Mouse (Mus musculus) CD4-positive, CD25-positive, alpha-beta regulatory T cell, adult 4 months (primary cell): ENCODE data around the gene Gm21188. TPM values are rescaled to one million over a fixed set of nuclear protein-coding genes. Genes with fewer than 3 reads are reported as not detected.
"Not testable (repeated sequence)": the region's sequence is repeated elsewhere in the genome, so short reads cannot be mapped to it uniquely, and the experiment has no call there.

Experiments used
- ATAC-seq: one replicate; pipeline ENCODE4 v1.8.0; 2017
- polyA plus RNA-seq, 2 experiments: library from polyadenylated mRNA; unstranded; fragments of 100-300 nt; shearing (Covaris generic); gene quantifications; one replicate each; pipeline ENCODE4 v1.2.1; 2017

Gene Gm21188
- polyA plus RNA-seq, 2 experiments from 2014 or later, result 0.24 TPM

- not testable (repeated sequence) for ATAC-seq
Measured at GRCm38 (mm10) chr13:120026373-120026772, 25.6 kb downstream of the Gm21188 start.

- not testable (repeated sequence) for ATAC-seq
Measured at GRCm38 (mm10) chr13:120025576-120025975, 26.4 kb downstream of the Gm21188 start.

- ATAC-seq, result not testable (repeated sequence)
Measured at GRCm38 (mm10) chr13:120025004-120025403, 27.0 kb downstream of the Gm21188 start.

- ATAC-seq, result not testable (repeated sequence)
Measured at GRCm38 (mm10) chr13:120024581-120024980, 27.4 kb downstream of the Gm21188 start.

GRCm38 (mm10) chr13:120021477-120021876 lies 30.5 kb downstream of the Gm21188 start:
- ATAC-seq, result not testable (repeated sequence)

GRCm38 (mm10) chr13:120015348-120016007 lies 36.5 kb downstream of the Gm21188 start:
- not testable (repeated sequence) for ATAC-seq

GRCm38 (mm10) chr13:120013962-120014361 lies 38.0 kb downstream of the Gm21188 start:
- not testable (repeated sequence) for ATAC-seq

- ATAC-seq, result not testable (repeated sequence)
Measured at GRCm38 (mm10) chr13:120013544-120013943, 38.5 kb downstream of the Gm21188 start.

GRCm38 (mm10) chr13:120010068-120010467 lies 41.9 kb downstream of the Gm21188 start:
- ATAC-seq, result not testable (repeated sequence)

GRCm38 (mm10) chr13:119999215-119999614 lies 52.8 kb downstream of the Gm21188 start:
- not testable (repeated sequence) for ATAC-seq

- ATAC-seq, result peak; percentile 79
Measured at GRCm38 (mm10) chr13:119998442-119999086, 53.4 kb downstream of the Gm21188 start.

GRCm38 (mm10) chr13:119991917-119992496 lies 60.0 kb downstream of the Gm21188 start:
- peak; percentile 74 for ATAC-seq

- peak; percentile 42 for ATAC-seq
Measured at GRCm38 (mm10) chr13:119991264-119991663, 60.7 kb downstream of the Gm21188 start.

Other genes starting within 250 kb of the Gm21188 start
- gene AF067063, start 222.0 kb downstream of the Gm21188 start, polyA plus RNA-seq, result not detected
- gene D13Ertd608e, start 216.2 kb downstream of the Gm21188 start, polyA plus RNA-seq, result not detected
- gene Tcstv1, start 157.4 kb downstream of the Gm21188 start, polyA plus RNA-seq, result not detected
- not detected for gene Gm21761, start 122.9 kb downstream of the Gm21188 start, polyA plus RNA-seq
- not detected for gene B020031M17Rik, start 101.4 kb downstream of the Gm21188 start, polyA plus RNA-seq
- not detected for gene Gm36079, start 25.2 kb downstream of the Gm21188 start, polyA plus RNA-seq
- gene Gm20767, start 88.1 kb upstream of the Gm21188 start, polyA plus RNA-seq, result not detected
- not detected for gene Gm21818, start 120.2 kb upstream of the Gm21188 start, polyA plus RNA-seq
- not detected for gene Gm21762, start 163.8 kb upstream of the Gm21188 start, polyA plus RNA-seq
- gene Gm21731, start 186.9 kb upstream of the Gm21188 start, polyA plus RNA-seq, result not detected
- gene AF067061, start 210.9 kb upstream of the Gm21188 start, polyA plus RNA-seq, result not detected
- 10 to 100 TPM; 77.1 to 89.5 TPM for gene BC147527, start 248.2 kb upstream of the Gm21188 start, polyA plus RNA-seq